Mouse (Mus musculus) forebrain, embryonic 13.5 days (tissue): ENCODE data around the gene Sim2. TPM values are rescaled to one million over a fixed set of nuclear protein-coding genes. Genes with fewer than 3 reads are reported as not detected.

Experiments used
- ATAC-seq: fragments of 200-750 bp; cut with Nextera tagmentation; 2 replicates; pipeline ENCODE4 v1.8.0; 2017
- H3K27ac ChIP-seq: fragments of 300-500 bp; sonication (generic); 2 replicates; pipeline ENCODE4 v1.5.1; 2015; ENCODE audit warnings: inconsistent platforms, mild to moderate bottlenecking, moderate library complexity
- H3K27me3 ChIP-seq: fragments of 300-500 bp; sonication (generic); 2 replicates; pipeline ENCODE4 v1.6.1; 2015; ENCODE audit warnings: mild to moderate bottlenecking, inconsistent platforms
- H3K36me3 ChIP-seq: fragments of 300-500 bp; sonication (generic); 2 replicates; pipeline ENCODE4 v1.6.1; 2015; ENCODE audit warnings: mild to moderate bottlenecking, inconsistent platforms; ENCODE audit not compliant: poor library complexity, severe bottlenecking
- H3K4me1 ChIP-seq: fragments of 300-500 bp; sonication (generic); 2 replicates; pipeline ENCODE4 v1.6.1; 2015; ENCODE audit warnings: inconsistent platforms
- H3K4me2 ChIP-seq: fragments of 300-500 bp; sonication (generic); 2 replicates; pipeline ENCODE4 v1.6.1; 2015; ENCODE audit warnings: inconsistent platforms, mild to moderate bottlenecking, moderate library complexity
- H3K4me3 ChIP-seq: fragments of 300-500 bp; sonication (generic); 2 replicates; pipeline ENCODE4 v1.5.1; 2015; ENCODE audit warnings: mild to moderate bottlenecking, inconsistent platforms
- H3K9ac ChIP-seq: fragments of 300-500 bp; sonication (generic); 2 replicates; pipeline ENCODE4 v1.6.1; 2015; ENCODE audit warnings: mild to moderate bottlenecking, inconsistent platforms
- H3K9me3 ChIP-seq: fragments of 300-500 bp; sonication (generic); replicated peaks from 2 replicates; pipeline ENCODE4 v1.6.1; 2016; ENCODE audit warnings: inconsistent platforms
- WGBS: fragments of 180-500 bp; shearing (Covaris S2); methylation state at CpG from one replicate; pipeline ENCODE4 v1.1.7; 2015; 5-methylcytosine and 5-hydroxymethylcytosine counted together
- polyA plus RNA-seq: library from polyadenylated mRNA; unstranded; fragments of >200 nt; fragmentation: Nextera tagmentation; extraction: Ambion mirVana; gene quantifications from 2 replicates; pipeline ENCODE4 v1.2.1, GENCODE M21; 2015

Sim2 gene
- 0.12 and 0.35 TPM in 2 replicates for polyA plus RNA-seq

DNA sequence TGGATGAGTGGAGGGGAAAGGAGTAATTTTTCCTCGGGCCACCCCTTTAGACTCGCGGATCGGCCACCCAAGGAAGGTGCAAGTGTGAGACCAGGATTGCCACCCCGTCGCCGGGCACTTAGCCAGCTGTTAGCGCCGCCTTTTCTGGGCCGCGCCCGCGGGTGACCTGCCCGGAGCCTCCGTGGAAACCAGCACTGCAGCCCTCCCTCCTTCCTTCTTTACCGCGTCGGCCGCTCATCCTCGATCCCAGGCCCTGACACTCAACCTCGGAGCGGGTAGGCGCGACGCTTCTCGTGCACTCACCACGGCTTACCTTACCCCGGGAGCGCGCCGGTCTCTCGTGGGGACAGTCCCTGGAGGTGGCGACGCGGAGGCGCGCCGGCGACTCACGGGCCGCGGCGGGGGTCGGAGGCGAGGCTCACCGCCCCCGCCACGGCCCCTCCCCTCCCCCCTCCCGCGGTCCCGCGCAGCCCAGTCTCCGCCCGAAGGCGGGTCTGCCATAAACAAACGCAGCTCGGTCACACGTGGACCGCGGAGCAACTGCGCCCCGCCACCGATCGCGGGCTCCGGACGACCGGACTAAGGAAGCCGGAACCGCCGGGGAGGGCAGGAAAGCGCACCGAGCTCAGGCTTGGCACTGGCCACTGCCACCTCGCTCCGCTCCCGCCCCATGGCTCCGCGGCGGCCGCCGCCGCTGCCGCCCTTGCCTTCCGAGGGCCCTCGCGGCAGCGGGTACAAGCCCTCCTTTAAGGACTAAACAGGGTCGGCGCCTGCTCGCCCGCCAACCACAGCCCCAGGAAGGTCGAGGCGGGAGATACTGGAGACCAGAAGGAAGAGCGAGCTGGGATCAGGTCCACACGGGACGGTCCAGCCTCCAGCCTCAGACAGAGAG, at the start of gene Sim2:
Gene Sim2, plus strand, starts transcription at position 221 of the 892 bp plus-strand sequence.
- Histone ChIP-seq H3K27me3 (peaks cover 99% of the 10 kb centered on the region), H3K4me2 (peak within 1 kb of the TSS; percentile 57), H3K4me1 (peaks cover 23% of the 10 kb centered on the region), H3K9ac (peak within 1 kb of the TSS; percentile 30), H3K4me3 (peak within 1 kb of the TSS; percentile 34), H3K9me3 (no peaks in the 10 kb centered on the region), H3K27ac (no peak within 1 kb of the TSS), H3K36me3 (no peaks in the 10 kb centered on the region)
- 0 out of 2 replicates have a peak, but pooled peaks have one; percentile 31 for ATAC-seq
- WGBS: under 1% methylated on average over 67 of the region's 96 CpGs

DNA sequence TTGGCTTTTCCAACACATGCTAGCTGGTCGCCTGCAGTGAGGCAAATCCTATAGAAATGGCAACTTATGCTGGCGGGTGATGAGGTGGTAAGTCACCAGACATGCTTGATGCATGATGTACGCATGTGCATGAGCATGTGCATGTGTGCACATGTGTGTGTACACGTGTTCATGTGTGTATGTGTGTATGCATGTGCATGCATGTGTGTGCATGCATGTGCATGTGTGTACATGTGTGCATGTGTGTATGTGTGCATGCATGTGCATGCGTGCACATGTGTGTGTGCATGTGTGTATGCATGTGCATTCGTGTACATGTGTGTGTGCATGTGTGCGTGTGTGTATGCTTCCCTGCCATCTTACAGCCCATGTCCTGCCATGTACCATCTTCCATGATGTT, 47.5 kb upstream of the Sim2 start:
- peaks cover 18% of the 10 kb centered on the region for H3K4me1 ChIP-seq
- H3K4me2 ChIP-seq: no peak overlapping the region
- H3K9me3 ChIP-seq: no peaks in the 10 kb centered on the region
- H3K4me3 ChIP-seq: no peak overlapping the region
- peaks cover 39% of the 10 kb centered on the region for H3K27me3 ChIP-seq
- ATAC-seq: no peak
- H3K27ac ChIP-seq: no peak overlapping the region
- WGBS: 93% methylated on average over 7 of the region's 7 CpGs
- H3K9ac ChIP-seq: no peak overlapping the region
- no peaks in the 10 kb centered on the region for H3K36me3 ChIP-seq

GRCm38 (mm10) chr16:94038272-94038985, 46.3 kb upstream of the Sim2 start:
- Histone ChIP-seq H3K27me3 (peaks cover 45% of the 10 kb centered on the region), H3K27ac (no peak overlapping the region), H3K4me1 (peaks cover 18% of the 10 kb centered on the region), H3K4me2 (no peak overlapping the region), H3K36me3 (no peaks in the 10 kb centered on the region), H3K9me3 (no peaks in the 10 kb centered on the region), H3K9ac (no peak overlapping the region), H3K4me3 (no peak overlapping the region)
- peak; percentile 58; the same call in 1 of the 2 replicates for ATAC-seq
- WGBS: 71% methylated on average over 12 of the region's 12 CpGs

GRCm38 (mm10) chr16:94038986-94039341, 45.8 kb upstream of the Sim2 start:
- Histone ChIP-seq H3K4me1 (peaks cover 18% of the 10 kb centered on the region), H3K36me3 (no peaks in the 10 kb centered on the region), H3K4me3 (no peak overlapping the region), H3K9ac (no peak overlapping the region), H3K4me2 (no peak overlapping the region), H3K9me3 (no peaks in the 10 kb centered on the region), H3K27me3 (peaks cover 48% of the 10 kb centered on the region), H3K27ac (no peak overlapping the region)
- 91% methylated on average over 9 of the region's 9 CpGs for WGBS
- ATAC-seq: no peak

DNA sequence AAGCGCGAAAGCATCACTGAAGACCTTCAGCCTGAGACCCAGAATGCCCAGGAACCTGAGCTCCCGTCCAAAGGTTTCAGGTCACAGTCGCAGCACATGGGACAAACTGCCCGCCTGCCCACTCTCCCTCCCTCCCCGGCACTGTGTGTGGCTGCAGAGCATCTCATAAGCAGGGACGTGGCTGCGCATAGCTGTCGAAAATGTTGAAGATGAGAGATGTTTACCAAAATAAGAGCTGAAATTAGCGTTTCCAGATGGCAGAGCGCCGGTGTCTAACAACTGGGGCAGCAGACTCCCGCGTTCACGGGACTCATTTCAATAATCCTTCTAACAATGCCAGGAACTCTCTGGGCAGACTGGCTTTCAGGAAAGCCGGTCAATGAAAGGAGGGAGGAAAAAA, 44.2 kb upstream of the Sim2 start:
- WGBS: 9% methylated on average over 16 of the region's 16 CpGs
- no peaks in the 10 kb centered on the region for H3K36me3 ChIP-seq
- H3K9me3 ChIP-seq: no peaks in the 10 kb centered on the region
- peaks cover 56% of the 10 kb centered on the region for H3K27me3 ChIP-seq
- H3K27ac ChIP-seq: no peak overlapping the region
- H3K4me3 ChIP-seq: peak overlapping the region; percentile 19
- H3K9ac ChIP-seq: no peak overlapping the region
- ATAC-seq: no peak
- H3K4me2 ChIP-seq: peak overlapping the region; percentile 49
- H3K4me1 ChIP-seq: peaks cover 18% of the 10 kb centered on the region

GRCm38 (mm10) chr16:94041065-94041712, 43.5 kb upstream of the Sim2 start:
- Histone ChIP-seq H3K4me2 (peak overlapping the region; percentile 49), H3K27ac (no peak overlapping the region), H3K9me3 (no peaks in the 10 kb centered on the region), H3K27me3 (peaks cover 56% of the 10 kb centered on the region), H3K4me1 (peaks cover 18% of the 10 kb centered on the region), H3K4me3 (peak overlapping the region; percentile 19; the same call in 1 of the 2 replicates), H3K36me3 (no peaks in the 10 kb centered on the region), H3K9ac (peak overlapping the region; percentile 37; the same call in 1 of the 2 replicates)
- ATAC-seq: peak; percentile 30; the same call in 1 of the 2 replicates
- WGBS: 30% methylated on average over 18 of the region's 18 CpGs

- WGBS: 80% methylated on average over 1 of the region's 1 CpGs
- Histone ChIP-seq H3K4me2 (no peak overlapping the region), H3K4me3 (no peak overlapping the region), H3K27me3 (peaks cover 46% of the 10 kb centered on the region), H3K36me3 (no peaks in the 10 kb centered on the region), H3K9me3 (no peaks in the 10 kb centered on the region), H3K9ac (no peak overlapping the region), H3K4me1 (peaks cover 18% of the 10 kb centered on the region), H3K27ac (no peak overlapping the region)
- ATAC-seq: no peak
Measured at GRCm38 (mm10) chr16:94043797-94044196, 40.9 kb upstream of the Sim2 start.

DNA sequence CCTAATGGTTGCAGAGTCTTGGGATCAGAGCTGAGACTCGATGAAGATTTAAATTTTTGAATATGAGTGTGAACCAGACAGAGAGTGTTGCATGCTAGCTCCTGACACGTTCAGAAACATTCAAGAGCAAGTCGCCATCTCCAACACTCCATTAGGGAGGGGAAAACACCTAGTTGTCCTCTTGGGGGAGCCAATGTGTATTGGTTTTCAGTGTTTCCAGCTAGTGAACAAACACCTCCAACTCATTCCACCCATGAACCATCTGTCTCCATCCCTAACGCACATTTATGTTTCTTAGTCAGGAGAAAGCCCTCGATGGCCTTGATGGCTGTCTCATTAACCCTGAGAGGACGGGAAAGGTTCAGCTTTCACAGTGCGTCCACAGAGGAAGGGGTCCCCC, 39.7 kb upstream of the Sim2 start:
- no peak overlapping the region for H3K4me3 ChIP-seq
- no peak for ATAC-seq
- H3K4me1 ChIP-seq: peaks cover 17% of the 10 kb centered on the region
- 58% methylated on average over 7 of the region's 7 CpGs for WGBS
- no peak overlapping the region for H3K27ac ChIP-seq
- H3K36me3 ChIP-seq: no peaks in the 10 kb centered on the region
- no peak overlapping the region for H3K9ac ChIP-seq
- peaks cover 35% of the 10 kb centered on the region for H3K27me3 ChIP-seq
- no peak overlapping the region for H3K4me2 ChIP-seq
- no peaks in the 10 kb centered on the region for H3K9me3 ChIP-seq

- Histone ChIP-seq H3K27ac (no peak overlapping the region), H3K27me3 (peaks cover 3% of the 10 kb centered on the region; the same call in 1 of the 2 replicates), H3K4me3 (no peak overlapping the region), H3K9me3 (no peaks in the 10 kb centered on the region), H3K36me3 (no peaks in the 10 kb centered on the region), H3K4me1 (no peaks in the 10 kb centered on the region), H3K4me2 (no peak overlapping the region), H3K9ac (no peak overlapping the region)
- ATAC-seq: no peak
- 93% methylated on average over 3 of the region's 3 CpGs for WGBS
Measured at GRCm38 (mm10) chr16:94050368-94050767, 34.4 kb upstream of the Sim2 start.

DNA sequence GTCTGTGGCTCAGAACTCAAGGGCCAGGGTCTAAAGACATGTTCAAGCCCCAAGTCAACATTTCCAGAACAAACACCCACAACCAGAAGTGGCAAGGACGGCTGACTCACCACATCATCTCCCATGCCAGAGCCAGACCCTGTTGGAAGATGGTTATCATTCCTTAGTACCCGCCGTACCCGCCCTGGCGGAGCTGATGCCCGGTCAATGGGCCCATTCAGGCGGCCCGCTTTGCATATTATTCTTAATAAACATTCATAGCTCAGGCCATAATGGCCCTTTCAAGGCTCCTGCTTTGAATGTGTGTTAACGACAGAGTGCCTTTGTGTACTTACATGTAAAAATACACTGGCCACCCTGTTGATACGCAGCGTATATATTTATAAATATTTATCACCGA, 29.6 kb upstream of the Sim2 start:
- Histone ChIP-seq H3K36me3 (no peaks in the 10 kb centered on the region), H3K9ac (no peak overlapping the region), H3K4me2 (no peak overlapping the region), H3K4me1 (peaks cover 5% of the 10 kb centered on the region; the same call in 1 of the 2 replicates), H3K4me3 (no peak overlapping the region), H3K9me3 (no peaks in the 10 kb centered on the region), H3K27me3 (peaks cover 9% of the 10 kb centered on the region; the same call in 1 of the 2 replicates), H3K27ac (no peak overlapping the region)
- no peak for ATAC-seq
- 57% methylated on average over 12 of the region's 12 CpGs for WGBS

DNA sequence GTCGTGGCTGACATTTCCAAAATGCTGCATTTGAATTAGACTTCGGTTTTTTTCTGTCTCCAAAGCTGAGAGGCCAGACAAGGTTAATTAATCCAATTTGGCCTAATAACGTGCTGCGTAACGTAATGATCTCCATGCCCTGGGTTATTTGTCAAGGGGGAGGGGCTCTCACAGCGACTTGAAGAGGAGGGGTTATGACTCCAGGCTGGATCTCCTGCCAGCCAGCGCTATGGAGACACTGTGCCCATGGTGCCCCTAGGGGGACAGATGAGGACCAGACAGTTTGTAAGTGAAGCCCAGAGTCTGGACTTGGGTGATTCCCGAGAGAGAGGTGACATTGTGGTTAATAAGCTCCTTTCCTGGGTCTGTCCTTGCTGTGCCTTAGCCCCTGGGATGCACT, 29.2 kb upstream of the Sim2 start:
- Histone ChIP-seq H3K27ac (no peak overlapping the region), H3K4me2 (no peak overlapping the region), H3K9me3 (no peaks in the 10 kb centered on the region), H3K36me3 (no peaks in the 10 kb centered on the region), H3K4me3 (no peak overlapping the region), H3K4me1 (peaks cover 5% of the 10 kb centered on the region; the same call in 1 of the 2 replicates), H3K9ac (no peak overlapping the region), H3K27me3 (peaks cover 9% of the 10 kb centered on the region; the same call in 1 of the 2 replicates)
- no peak for ATAC-seq
- WGBS: 30% methylated on average over 8 of the region's 8 CpGs
